Mouse (Mus musculus): Measurements from ENCODE around the gene Sufu. TPM values are rescaled to one million over a fixed set of nuclear protein-coding genes. Genes with fewer than 3 reads are reported as not detected.

Sufu gene
- polyA plus RNA-seq, 1 experiment from 2014 or later: 33.8 TPM

DNA sequence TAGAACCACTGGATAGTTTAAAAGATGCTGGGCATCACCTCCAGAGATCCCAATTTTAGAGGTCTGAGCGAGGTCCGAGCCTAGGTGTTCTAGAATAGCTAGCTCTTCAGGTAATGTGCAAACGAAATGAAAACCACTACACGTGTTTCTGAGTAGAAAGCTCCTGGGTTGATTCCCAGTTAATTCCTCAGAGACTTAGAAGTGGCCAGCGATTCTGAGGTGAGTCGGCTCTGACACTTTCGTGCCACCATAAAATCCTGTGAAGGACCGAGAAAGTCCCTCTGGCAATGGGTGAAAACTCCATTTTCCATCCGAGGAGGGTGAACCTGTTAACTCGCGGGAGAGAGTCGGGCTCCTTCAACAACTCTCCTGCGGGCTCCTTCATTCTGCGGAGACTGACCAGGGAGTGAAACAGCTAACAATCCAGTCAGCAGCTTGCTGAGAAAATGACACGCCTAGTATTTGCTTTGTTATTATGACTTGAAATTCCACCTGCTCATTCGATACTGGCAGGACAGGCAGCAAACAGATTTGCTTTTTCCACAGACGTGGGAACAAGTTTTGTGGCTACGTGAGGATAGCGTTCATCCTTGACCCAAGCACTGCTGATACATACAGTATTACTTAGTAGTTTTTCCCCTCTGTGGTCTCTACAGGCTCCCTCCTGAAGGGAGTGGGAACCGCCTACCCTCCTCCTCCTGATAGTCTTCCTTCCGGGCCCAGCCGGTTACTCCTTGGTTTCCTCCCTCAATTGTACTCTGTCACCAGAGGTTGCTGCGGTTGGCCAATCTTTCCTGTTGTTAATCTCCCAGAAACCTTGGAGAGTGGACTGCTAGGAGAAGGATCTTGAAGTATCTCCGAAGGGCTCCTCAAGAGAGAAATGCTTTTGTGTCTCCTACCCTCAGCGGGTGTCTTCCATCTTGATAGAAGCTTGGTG, 39.1 kb upstream of the Sufu start:
- Histone ChIP-seq H3K9ac (ENCODE audit: low read length) (peak overlapping the region; percentile 73), H3K9me3 (ENCODE audit: control insufficient read depth, low read length) (no peaks in the 10 kb centered on the region), H3K4me2 (ENCODE audit: low read depth, low read length) (peak overlapping the region; percentile 83), H3K27me3 (ENCODE audit: control insufficient read depth, insufficient read depth, low read depth, low read length) (peaks cover 11% of the 10 kb centered on the region), H3K27ac (ENCODE audit: low read length) (peak overlapping the region; percentile 73), H3K4me1 (replicated peaks; ENCODE audit: control insufficient read depth, insufficient read depth, low read length) (peaks cover 15% of the 10 kb centered on the region; the same call in 1 of the 2 replicates), H3K36me3 (ENCODE audit: control insufficient read depth, insufficient read depth, low read length) (no peaks in the 10 kb centered on the region), H3K4me3 (ENCODE audit: low read length) (peak overlapping the region; percentile 61)
- ATAC-seq (ENCODE audit: low read depth): peak; percentile 76
- WGBS: 11% methylated on average over 25 of the region's 25 CpGs

- H3K9ac ChIP-seq (ENCODE audit: low read length): no peak overlapping the region
- peak overlapping the region; percentile 73 for H3K27ac ChIP-seq (ENCODE audit: low read length)
- H3K4me2 ChIP-seq (ENCODE audit: low read depth, low read length): peak overlapping the region; percentile 83
- peaks cover 11% of the 10 kb centered on the region for H3K27me3 ChIP-seq (ENCODE audit: control insufficient read depth, insufficient read depth, low read depth, low read length)
- H3K36me3 ChIP-seq (ENCODE audit: control insufficient read depth, insufficient read depth, low read length): no peaks in the 10 kb centered on the region
- H3K4me1 ChIP-seq (replicated peaks; ENCODE audit: control insufficient read depth, insufficient read depth, low read length): peaks cover 15% of the 10 kb centered on the region; the same call in 1 of the 2 replicates
- no peaks in the 10 kb centered on the region for H3K9me3 ChIP-seq (ENCODE audit: control insufficient read depth, low read length)
- no peak for ATAC-seq (ENCODE audit: low read depth)
- H3K4me3 ChIP-seq (ENCODE audit: low read length): no peak overlapping the region
- WGBS: 50% methylated on average over 4 of the region's 4 CpGs
Measured at GRCm38 (mm10) chr19:46358381-46358780, 38.3 kb upstream of the Sufu start.

DNA sequence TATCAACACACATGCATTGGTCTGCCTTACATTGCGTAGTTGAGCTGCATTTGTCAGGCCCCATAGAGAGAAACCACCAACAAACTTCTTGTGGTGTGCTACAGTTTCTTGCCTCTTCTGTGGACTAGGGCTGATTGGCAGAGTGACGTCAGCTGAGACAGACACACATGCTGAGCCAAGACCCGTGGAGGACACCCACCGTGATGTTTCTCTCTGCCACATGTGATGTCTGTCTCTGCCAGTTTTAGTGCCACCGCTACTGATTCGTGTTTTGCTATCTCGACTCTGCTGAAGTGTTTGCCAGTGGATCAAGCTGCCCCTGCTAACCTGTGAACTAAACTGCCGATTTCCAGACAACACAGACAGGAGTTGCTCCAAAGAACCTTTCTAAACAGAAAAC, 34.6 kb upstream of the Sufu start:
- no peak overlapping the region for H3K9ac ChIP-seq (ENCODE audit: low read length)
- ATAC-seq (ENCODE audit: low read depth): no peak
- H3K4me1 ChIP-seq (replicated peaks; ENCODE audit: control insufficient read depth, insufficient read depth, low read length): peaks cover 14% of the 10 kb centered on the region; the same call in 1 of the 2 replicates
- no peaks in the 10 kb centered on the region for H3K36me3 ChIP-seq (ENCODE audit: control insufficient read depth, insufficient read depth, low read length)
- no peaks in the 10 kb centered on the region for H3K9me3 ChIP-seq (ENCODE audit: control insufficient read depth, low read length)
- no peak overlapping the region for H3K4me2 ChIP-seq (ENCODE audit: low read depth, low read length)
- whole genome bisulfite sequencing: 75% methylated on average over 8 of the region's 8 CpGs
- H3K27me3 ChIP-seq (ENCODE audit: control insufficient read depth, insufficient read depth, low read depth, low read length): peaks cover 10% of the 10 kb centered on the region
- no peak overlapping the region for H3K27ac ChIP-seq (ENCODE audit: low read length)
- H3K4me3 ChIP-seq (ENCODE audit: low read length): no peak overlapping the region

DNA sequence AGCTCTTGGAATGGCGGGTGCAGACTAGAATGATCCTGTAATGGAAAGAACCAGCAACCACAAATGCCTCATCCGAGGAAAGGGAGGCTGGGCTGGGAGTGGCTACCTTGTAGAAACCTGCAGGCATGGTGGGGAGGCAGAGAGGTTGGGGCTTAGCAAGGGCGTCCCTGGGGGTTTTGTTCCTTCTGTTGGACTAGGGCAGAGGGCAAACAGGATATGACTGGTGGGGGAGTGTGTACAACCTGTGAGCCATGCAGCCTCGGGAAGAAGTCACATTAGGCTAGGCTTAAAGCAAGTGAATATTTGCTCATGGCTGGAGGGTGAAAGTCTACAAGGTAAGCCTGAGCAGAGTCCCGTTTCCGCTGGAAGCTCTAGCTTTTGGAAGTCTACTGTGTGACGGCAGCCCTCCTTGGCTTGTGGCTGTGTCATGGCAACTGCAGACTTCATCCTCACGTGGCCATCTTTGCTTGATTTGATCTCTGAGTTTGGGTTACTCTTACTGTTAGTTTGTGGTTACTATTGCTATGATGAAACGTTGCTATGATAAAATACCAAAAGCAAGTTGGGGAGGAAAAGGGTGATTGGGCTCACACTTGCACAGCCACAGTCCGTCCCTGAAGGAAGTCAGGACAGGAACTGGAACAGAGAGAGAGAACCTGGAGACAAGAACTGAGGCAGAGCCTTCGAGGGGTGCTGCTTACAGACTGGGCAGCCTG, 33.2 kb upstream of the Sufu start:
- no peak for ATAC-seq (ENCODE audit: low read depth)
- Histone ChIP-seq H3K9me3 (ENCODE audit: control insufficient read depth, low read length) (no peaks in the 10 kb centered on the region), H3K36me3 (ENCODE audit: control insufficient read depth, insufficient read depth, low read length) (no peaks in the 10 kb centered on the region), H3K27me3 (ENCODE audit: control insufficient read depth, insufficient read depth, low read depth, low read length) (peaks cover under 1% of the 10 kb centered on the region), H3K4me3 (ENCODE audit: low read length) (no peak overlapping the region), H3K4me1 (replicated peaks; ENCODE audit: control insufficient read depth, insufficient read depth, low read length) (0 out of 2 replicates have a peak, but pooled peaks cover 3% of the 10 kb centered on the region), H3K4me2 (ENCODE audit: low read depth, low read length) (no peak overlapping the region), H3K9ac (ENCODE audit: low read length) (no peak overlapping the region), H3K27ac (ENCODE audit: low read length) (no peak overlapping the region)
- WGBS: 74% methylated on average over 11 of the region's 11 CpGs

DNA sequence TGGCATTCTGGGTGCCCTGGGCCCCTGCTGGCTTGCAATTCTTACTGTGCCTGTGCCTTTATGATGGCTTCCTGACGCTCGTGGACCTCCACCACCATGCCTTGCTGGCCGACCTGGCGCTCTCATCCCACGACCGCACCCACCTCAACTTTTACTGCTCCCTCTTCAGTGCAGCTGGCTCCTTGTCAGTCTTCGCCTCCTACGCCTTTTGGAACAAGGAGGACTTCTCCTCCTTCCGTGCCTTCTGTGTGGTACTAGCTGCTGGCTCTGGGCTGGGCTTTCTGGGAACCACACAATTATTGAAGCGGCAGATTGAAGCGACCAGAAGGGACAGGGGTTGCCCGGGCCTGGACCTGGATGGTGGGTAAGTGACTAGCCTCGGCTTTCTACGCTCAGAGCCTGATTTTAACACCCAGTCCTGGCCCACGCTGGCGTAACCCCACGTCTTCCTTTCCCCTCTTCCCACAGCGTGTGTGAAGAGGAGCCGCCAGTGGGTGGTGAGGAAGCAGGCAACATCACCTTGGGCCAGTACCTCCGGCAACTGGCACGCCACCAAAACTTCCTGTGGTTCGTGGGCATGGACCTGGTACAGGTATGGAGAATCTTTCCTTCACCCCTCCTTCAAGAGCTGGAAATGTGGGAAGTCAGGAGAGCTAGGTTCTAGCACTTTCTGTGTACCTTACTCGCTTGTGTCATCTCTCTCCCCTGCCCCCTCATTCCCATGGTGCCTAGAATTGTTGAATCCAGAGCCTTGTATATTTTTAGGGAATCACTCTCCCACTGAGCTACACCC, 28.7 kb upstream of the Sufu start:
- Histone ChIP-seq H3K4me1 (replicated peaks; ENCODE audit: control insufficient read depth, insufficient read depth, low read length) (no peaks in the 10 kb centered on the region), H3K36me3 (ENCODE audit: control insufficient read depth, insufficient read depth, low read length) (no peaks in the 10 kb centered on the region), H3K9ac (ENCODE audit: low read length) (no peak overlapping the region), H3K4me2 (ENCODE audit: low read depth, low read length) (no peak overlapping the region), H3K27ac (ENCODE audit: low read length) (no peak overlapping the region), H3K9me3 (ENCODE audit: control insufficient read depth, low read length) (no peaks in the 10 kb centered on the region), H3K4me3 (ENCODE audit: low read length) (no peak overlapping the region), H3K27me3 (ENCODE audit: control insufficient read depth, insufficient read depth, low read depth, low read length) (no peaks in the 10 kb centered on the region)
- ATAC-seq (ENCODE audit: low read depth): no peak
- WGBS: 83% methylated on average over 23 of the region's 23 CpGs

- no peaks in the 10 kb centered on the region for H3K4me1 ChIP-seq (replicated peaks; ENCODE audit: control insufficient read depth, insufficient read depth, low read length)
- no peaks in the 10 kb centered on the region for H3K27me3 ChIP-seq (ENCODE audit: control insufficient read depth, insufficient read depth, low read depth, low read length)
- peak; percentile 54; the same call in 1 of the 2 replicates for ATAC-seq (ENCODE audit: low read depth)
- H3K27ac ChIP-seq (ENCODE audit: low read length): no peak overlapping the region
- no peaks in the 10 kb centered on the region for H3K9me3 ChIP-seq (ENCODE audit: control insufficient read depth, low read length)
- no peak overlapping the region for H3K4me2 ChIP-seq (ENCODE audit: low read depth, low read length)
- H3K36me3 ChIP-seq (ENCODE audit: control insufficient read depth, insufficient read depth, low read length): no peaks in the 10 kb centered on the region
- 16% methylated on average over 4 of the region's 4 CpGs for WGBS
- H3K9ac ChIP-seq (ENCODE audit: low read length): no peak overlapping the region
- no peak overlapping the region for H3K4me3 ChIP-seq (ENCODE audit: low read length)
Measured at GRCm38 (mm10) chr19:46369204-46369603, 27.5 kb upstream of the Sufu start.

DNA sequence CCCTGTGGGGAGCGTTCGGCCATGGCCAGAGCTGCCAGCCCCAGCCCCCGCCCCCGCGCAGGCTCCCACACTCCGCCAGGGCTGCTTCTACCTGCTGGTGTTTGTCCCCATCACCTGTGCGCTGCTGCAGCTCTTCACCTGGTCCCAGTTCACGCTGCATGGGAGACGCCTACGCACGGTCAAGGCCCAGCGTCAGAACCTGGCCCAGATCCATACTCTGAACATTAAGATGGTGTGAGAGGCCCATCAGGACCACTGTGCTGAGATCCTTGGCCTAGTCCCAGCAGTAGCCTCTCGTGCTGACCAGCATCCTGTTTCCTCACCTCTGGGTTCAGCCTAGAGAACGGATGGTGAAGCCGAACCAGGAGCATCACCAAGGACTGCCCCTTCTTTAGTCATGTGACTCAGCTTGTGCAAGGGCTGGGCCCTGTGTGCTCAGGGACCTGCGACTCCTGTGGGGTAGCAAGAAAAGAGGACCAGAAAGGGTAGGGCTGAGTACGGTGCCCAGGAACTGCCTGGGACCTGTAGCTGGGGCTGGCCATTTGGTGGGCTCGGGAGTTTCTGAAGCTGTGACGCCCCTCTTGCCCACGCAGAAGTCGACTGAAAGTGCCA, 22.1 kb upstream of the Sufu start:
- Histone ChIP-seq H3K36me3 (ENCODE audit: control insufficient read depth, insufficient read depth, low read length) (peaks cover 24% of the 10 kb centered on the region), H3K9ac (ENCODE audit: low read length) (no peak overlapping the region), H3K27ac (ENCODE audit: low read length) (no peak overlapping the region), H3K27me3 (ENCODE audit: control insufficient read depth, insufficient read depth, low read depth, low read length) (no peaks in the 10 kb centered on the region), H3K4me2 (ENCODE audit: low read depth, low read length) (no peak overlapping the region), H3K9me3 (ENCODE audit: control insufficient read depth, low read length) (no peaks in the 10 kb centered on the region), H3K4me1 (replicated peaks; ENCODE audit: control insufficient read depth, insufficient read depth, low read length) (peaks cover 5% of the 10 kb centered on the region; the same call in 1 of the 2 replicates), H3K4me3 (ENCODE audit: low read length) (no peak overlapping the region)
- ATAC-seq (ENCODE audit: low read depth): peak; percentile 42
- 44% methylated on average over 21 of the region's 21 CpGs for WGBS

- Histone ChIP-seq H3K36me3 (ENCODE audit: control insufficient read depth, insufficient read depth, low read length) (peaks cover 33% of the 10 kb centered on the region), H3K4me3 (ENCODE audit: low read length) (no peak overlapping the region), H3K27ac (ENCODE audit: low read length) (no peak overlapping the region), H3K4me2 (ENCODE audit: low read depth, low read length) (no peak overlapping the region), H3K9me3 (ENCODE audit: control insufficient read depth, low read length) (no peaks in the 10 kb centered on the region), H3K9ac (ENCODE audit: low read length) (no peak overlapping the region), H3K4me1 (replicated peaks; ENCODE audit: control insufficient read depth, insufficient read depth, low read length) (peaks cover 5% of the 10 kb centered on the region; the same call in 1 of the 2 replicates), H3K27me3 (ENCODE audit: control insufficient read depth, insufficient read depth, low read depth, low read length) (no peaks in the 10 kb centered on the region)
- no peak for ATAC-seq (ENCODE audit: low read depth)
- WGBS: 50% methylated on average over 5 of the region's 5 CpGs
Measured at GRCm38 (mm10) chr19:46375489-46375888, 21.2 kb upstream of the Sufu start.
